Mouse (Mus musculus) frontal cortex, postnatal 36 days (tissue): Measurements from ENCODE around the gene Olfr890.
"Not testable (repeated sequence)": the region's sequence is repeated elsewhere in the genome, so short reads cannot be mapped to it uniquely, and the experiment has no call there.

Source experiments
- DNase-seq, 2 experiments: peaks; one replicate each; pipeline ENCODE4 v3.0.0; 2022; ENCODE audit warnings: low spot score in 2 of 2

Gene Olfr890

GRCm38 (mm10) chr9:38142217-38142616 lies at the start of gene Olfr890:
TSS of gene Olfr890 (plus strand) at chr9:38142517.
- DNase-seq = no peak

DNA sequence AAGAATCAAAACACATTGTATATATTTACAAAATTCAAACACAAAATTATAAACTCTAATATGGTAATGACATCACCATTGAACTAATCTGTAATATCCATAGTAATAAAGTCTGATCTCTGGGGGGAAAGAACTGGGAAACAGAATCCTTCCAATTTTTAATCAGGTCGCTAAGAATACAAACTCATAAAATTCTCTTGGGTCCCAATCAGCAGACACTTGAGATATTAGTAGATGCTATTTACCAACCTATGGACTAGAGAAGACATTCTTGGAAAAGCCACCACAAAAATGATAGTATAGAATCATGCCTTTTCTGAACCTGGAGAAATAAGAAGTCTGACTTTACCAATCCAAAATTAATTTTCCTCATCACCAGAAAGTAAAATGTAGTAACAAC lies 34.5 kb upstream of the Olfr890 start, which contains the start of gene Olfr888:
Gene Olfr888 (plus strand): TSS at position 301 of the 400 bp plus-strand sequence.
- no peak for DNase-seq

- DNase-seq = no peak
Measured at GRCm38 (mm10) chr9:38114898-38115297, 27.4 kb upstream of the Olfr890 start, which contains the start of gene Olfr889. TSS of gene Olfr889 (plus strand) at chr9:38115198.

- DNase-seq = not testable (repeated sequence)
Measured at GRCm38 (mm10) chr9:38168341-38168740, 26.0 kb downstream of the Olfr890 start.

GRCm38 (mm10) chr9:38180721-38181120 lies 38.4 kb downstream of the Olfr890 start, which contains the start of gene Olfr891:
TSS of gene Olfr891 (minus strand) at chr9:38180821.
- no peak for DNase-seq
